Mouse (Mus musculus): ENCODE data around the gene Trpm3.

Trpm3 gene

DNA sequence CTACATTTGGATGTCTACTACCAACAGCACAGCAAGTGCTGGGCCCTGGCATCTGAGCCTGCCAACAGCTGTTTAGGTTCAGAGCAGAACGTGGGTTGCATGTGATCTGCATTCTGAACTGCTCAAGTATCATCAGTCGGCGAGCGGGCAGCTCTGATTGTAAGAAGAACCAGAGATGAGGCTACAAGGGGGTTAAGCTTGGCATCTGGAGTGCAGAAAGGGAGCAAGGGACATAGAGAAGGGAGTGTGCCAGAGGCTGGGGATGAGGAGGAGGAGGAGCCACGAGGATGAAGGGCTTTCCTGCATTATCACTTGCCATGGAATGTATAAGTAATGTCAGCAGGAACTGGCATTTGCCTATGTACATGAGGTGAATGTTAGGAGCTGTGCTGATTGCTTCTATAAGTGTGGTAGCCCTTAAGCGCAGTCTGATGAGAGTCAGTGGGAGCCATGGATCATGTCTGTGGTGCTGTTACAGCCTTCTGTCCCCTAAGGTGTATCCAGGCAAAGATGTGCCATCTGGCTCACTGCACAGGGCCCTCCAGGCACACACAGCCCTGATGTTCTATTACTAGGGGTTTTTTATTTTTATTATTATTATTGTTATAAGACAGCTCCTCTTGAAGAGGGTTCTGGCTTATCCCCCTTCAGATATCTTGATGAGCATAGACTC is 825.0 kb downstream of the Trpm3 start:
- DNase-seq (ENCODE audit: low read depth in 2 of 2, low spot score in 2 of 2) = no peak

DNA sequence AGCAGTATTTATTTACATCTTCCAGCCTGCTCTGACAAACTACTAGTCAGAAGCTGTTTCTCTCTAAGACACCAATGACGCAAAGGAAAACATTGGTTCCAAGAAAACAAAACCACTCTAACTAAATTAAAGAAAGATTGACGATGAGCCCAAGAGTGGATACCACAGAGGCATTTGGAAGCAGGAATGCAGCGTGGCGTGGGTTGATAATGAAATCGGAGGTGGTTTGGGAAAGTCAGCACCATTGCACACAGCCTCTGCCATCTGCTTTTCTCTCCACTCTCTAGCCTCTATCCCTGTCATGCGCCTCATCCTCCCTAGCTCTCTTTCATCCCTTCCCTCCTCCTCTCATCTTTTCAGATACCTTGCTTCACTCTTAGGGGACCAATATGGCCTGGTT is 826.6 kb downstream of the Trpm3 start:
- no peak for DNase-seq (ENCODE audit: low read depth in 2 of 2, low spot score in 2 of 2)

DNA sequence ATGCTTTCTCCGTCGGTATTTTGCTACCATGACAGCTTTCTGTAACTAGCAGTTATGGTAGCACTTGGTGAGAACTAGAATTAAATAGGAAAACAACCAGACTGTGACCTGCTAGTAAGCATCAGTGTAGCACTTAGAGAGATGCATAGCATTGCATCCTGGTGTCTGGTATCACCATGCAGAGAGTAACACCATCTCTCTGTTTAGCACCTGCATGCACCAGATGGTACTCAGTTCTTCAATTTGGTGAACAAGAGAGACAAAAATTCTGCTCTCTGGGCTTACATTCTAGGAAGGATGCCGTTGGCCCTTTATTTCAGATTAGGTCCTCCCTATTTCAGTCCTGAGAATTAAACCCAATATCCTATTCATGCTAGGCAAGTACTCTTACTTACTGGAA is 834.4 kb downstream of the Trpm3 start:
- no peak for DNase-seq (ENCODE audit: low read depth in 2 of 2, low spot score in 2 of 2)

DNA sequence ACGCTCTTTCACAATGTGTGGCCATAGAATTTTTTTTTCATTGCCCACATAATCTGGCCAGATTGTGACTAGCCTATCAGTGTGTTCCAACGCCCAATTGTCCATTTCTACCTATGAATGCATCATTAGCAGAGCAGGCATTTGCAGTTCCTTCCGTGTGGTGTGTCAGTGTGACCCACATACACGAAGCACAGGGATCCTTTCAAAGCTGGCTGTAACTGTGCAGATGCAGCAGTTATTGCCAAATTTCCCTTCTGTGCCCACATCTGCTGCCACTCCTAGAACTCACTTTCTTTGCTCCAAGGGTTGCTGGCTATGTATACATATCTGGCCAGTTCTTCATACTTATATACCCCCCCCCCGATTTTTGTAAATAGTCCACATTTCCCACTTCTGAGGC is 834.9 kb downstream of the Trpm3 start:
- no peak for DNase-seq (ENCODE audit: low read depth in 2 of 2, low spot score in 2 of 2)

DNA sequence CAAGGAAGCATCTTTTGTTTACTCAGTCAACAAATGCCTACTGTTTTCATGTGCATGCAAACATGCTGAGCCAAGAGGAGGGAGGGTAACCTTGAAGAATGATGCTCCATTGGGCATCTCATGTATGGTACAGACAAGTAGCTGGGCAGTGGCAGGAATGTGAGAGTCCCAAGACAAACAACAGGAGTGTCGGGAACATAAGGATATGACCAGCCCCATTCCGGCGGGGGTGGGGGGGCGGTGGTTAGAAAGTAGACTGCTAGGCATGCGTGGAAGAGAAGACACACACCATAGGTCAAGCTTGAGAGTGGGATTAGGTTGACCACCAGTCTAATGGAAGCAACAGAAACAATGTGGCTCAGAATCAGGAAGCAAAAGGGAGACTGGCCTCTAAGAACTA is 837.0 kb downstream of the Trpm3 start:
- DNase-seq (ENCODE audit: low read depth in 2 of 2, low spot score in 2 of 2) = no peak

DNA sequence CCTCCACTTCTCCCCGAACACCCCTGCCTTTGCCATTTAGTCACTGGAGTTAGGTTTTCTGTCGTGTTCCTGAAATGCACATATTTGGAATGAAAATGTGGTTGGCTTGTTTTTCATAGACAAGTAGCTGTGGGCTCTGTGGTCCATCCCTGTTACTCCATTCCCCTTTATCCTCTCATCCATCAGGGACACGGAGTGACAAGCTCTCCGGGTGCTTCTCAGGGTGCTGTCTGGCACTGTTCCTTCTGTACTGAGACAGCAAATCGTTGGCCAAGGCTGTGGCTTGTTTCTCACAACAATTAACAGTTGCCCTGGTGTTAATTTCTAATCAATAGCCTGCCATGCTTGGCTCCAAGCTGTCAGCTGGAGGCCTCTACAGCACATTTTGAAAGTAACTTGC is 838.7 kb downstream of the Trpm3 start:
- no peak for DNase-seq (ENCODE audit: low read depth in 2 of 2, low spot score in 2 of 2)

DNA sequence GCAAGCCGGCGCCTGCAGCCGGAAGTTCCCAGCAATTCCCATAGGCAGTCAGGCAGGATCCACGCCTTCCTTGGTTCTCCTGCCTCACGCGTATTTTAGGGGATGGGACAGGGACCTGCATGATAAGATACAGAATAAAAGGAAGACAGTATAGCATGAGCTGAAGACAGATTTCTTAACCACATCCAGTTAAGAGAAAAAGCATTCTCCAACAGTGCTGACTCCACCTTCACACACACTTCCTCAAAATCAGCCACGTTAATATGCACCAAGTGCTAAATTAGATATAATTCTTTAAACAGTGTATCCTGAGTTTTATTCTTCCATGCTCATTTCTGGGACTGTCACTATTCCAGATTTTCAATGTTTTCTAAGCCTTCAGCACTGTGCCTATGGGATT is 839.9 kb downstream of the Trpm3 start:
- no peak for DNase-seq (ENCODE audit: low read depth in 2 of 2, low spot score in 2 of 2)

DNA sequence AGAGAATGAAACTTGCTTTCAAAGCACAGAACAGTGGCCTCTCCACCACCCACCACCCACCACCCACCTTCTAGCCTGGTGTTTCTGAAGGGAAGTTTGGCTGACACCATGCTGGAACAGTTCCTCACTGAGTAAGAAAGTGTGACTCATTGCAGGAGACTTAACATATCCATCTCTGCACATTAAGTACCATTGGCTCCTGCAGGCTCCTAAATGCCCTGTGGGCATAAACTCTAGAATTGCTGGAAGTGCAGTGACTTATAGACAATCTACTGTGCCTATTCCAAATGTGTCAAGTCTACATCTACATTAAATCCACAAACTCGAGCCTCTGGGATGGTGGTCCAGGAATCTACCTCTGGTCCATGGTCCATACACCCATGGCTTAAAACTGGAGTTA is 840.3 kb downstream of the Trpm3 start:
- DNase-seq (ENCODE audit: low read depth in 2 of 2, low spot score in 2 of 2) = no peak

DNA sequence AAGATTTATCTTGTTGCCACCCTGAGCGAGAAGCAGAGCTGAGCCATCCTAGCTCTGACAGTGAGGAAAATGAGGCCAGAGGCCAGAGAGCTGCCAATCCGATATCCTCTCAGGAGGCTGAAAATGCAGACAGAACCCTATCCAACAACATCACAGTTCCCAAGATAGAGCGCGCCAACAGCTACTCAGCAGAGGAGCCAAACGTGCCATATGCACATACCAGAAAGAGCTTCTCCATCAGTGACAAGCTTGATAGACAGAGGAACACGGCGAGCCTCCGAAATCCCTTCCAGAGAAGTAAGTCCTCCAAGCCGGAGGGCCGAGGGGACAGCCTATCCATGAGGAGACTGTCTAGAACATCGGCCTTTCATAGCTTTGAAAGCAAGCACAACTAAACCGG is 849.1 kb downstream of the Trpm3 start:
- no peak for DNase-seq (ENCODE audit: low read depth in 2 of 2, low spot score in 2 of 2)

DNA sequence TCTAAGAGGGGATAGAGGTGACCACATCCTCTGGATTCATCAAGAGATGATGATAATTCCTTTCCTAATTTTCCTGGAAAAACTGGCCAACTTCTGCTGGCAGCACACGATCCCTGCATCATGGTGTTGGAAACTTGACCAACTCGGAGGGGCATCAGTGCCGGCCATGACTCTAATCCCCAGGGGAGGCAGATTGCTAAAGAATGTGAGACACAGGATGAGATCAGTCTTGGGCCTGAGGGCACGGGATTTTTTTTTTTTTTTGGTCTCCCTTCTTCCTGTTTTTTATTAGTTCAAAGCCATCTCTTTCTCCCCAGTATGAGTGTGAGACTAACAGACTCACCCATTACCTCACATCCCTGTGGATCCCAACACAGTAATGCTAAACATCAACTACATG is 855.1 kb downstream of the Trpm3 start:
- DNase-seq (ENCODE audit: low read depth in 2 of 2, low spot score in 2 of 2) = no peak

DNA sequence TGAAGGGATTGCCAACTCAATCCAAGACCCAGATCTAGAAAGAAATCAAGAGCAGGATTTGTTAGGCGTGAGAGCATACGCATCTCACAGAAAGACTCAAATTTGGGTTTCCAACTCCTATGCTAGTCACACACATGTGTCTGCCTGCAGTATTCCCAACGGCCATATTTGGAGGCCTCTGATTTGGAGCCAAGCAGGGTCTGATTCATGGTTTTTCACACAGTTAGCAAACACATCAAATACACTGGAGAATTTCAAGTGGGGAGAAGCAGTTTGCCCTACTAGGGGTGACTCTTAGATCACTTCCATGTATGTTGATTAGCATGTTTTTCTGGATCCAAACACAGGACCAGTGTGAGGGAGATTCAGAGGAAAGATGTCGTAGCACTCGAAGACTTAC is 855.7 kb downstream of the Trpm3 start:
- no peak for DNase-seq (ENCODE audit: low read depth in 2 of 2, low spot score in 2 of 2)

DNA sequence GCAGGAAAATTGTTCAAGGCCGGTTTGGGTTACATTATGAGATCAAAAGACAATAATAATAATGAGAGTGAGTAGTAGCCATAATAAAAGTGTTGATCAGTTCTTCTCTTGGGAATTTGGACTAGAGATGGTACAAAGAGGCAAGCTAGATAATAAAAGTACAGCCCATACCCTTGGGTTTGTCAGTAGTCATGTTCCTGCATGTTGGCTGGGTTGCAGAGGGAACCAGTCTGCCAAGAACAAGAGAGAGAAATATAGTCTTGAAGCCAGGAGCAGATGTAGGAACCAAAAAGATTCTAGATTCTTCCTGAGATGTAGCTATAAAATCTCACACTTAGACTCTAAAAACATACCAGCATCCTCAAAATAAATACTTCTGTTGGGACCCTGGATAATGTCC is 861.4 kb downstream of the Trpm3 start:
- no peak for DNase-seq (ENCODE audit: low read depth in 2 of 2, low spot score in 2 of 2)

DNA sequence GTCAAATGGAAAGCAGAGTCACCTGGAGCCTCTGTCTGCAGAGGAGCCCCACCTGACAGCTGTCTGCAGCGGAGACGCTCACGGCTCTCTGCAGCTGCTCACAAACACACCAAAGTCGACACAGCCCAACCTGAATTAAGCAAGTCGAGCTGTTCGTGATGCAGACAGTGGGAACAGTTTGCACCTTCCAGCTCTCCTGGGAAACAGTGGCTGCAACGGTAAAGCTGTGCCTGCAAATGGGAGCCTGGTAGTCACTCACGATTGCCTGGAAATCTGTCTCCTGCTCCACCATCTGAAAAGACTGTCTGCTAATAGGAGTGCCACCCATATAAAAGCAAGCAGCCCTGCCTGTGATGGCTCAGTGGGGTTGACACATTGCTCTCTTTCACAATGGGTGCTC is 865.0 kb downstream of the Trpm3 start:
- DNase-seq (ENCODE audit: low read depth in 2 of 2, low spot score in 2 of 2) = no peak

DNA sequence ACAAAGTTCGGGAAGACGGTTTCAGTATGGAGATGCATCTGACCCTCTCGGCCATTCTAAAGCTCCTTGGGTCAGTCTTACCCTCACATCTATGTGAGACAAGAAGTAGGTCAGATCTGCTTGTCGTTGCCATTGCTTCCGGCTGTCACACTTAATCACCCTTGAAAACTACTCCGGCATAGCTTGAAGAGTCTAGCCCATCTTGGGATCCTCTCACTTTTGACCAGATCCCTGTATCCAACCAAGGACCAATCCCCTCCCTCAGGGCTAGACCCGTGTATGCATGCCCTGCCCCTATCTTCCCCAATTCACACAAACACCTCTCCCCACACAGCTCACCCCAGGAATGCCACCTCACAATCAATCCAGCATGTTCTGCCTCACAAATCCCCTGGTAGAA is 867.0 kb downstream of the Trpm3 start:
- no peak for DNase-seq (ENCODE audit: low read depth in 2 of 2, low spot score in 2 of 2)

DNA sequence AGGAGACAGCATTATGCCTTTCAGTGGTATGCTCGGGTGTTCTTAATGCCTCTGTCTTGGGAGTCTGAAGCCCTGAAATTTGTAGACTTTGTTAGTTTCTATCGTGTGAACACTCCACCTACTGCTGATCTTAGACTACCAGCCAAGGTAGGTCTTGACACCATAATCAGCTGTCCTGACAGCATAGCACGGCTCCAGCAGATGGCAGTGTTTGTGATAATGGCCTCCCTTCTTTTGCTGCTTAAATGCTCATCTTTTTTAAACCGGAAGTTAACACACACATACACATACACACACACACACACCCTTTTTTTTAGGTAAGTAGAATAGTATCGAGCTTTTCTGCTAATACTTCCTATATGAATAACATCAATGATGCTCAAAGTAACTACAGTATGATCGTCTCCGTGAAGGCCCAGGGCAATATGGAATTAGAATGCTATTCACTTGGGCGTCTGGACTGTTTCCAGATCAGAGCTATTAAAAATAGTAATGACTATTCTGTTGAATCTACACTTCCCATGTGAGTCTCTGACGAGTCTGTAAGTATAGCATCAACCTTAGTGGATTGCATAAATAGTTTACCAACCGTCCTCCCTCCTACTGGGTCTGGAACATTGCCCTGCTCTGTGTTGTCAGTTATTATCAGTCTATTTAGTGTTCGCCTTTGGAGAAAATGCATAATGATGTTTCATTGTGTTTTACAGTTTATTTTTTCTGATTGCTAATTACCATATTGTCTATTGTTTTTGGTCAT is 867.8 kb downstream of the Trpm3 start:
- DNase-seq (ENCODE audit: low read depth in 2 of 2, low spot score in 2 of 2) = no peak

DNA sequence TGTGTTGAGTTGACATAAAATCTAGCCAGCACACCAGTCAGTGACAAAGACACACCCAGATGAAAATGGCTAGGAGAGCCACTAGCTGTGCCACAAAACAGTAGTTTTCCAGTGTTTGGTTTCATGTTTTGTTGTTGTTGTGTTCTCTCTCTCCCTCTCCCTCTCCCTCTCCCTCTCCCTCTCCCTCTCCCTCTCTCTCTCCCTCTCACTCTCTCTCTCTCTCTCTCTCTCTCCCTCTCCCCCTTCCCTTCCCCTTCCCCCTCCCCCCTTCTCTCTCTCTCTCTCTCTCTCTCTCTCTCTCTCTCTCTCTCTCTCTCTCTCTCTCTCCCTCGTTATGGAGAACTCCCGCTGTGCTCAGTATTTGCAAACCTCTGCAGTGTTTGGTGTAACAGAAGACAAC is 874.8 kb downstream of the Trpm3 start:
- DNase-seq (ENCODE audit: low read depth in 2 of 2, low spot score in 2 of 2) = no peak

DNA sequence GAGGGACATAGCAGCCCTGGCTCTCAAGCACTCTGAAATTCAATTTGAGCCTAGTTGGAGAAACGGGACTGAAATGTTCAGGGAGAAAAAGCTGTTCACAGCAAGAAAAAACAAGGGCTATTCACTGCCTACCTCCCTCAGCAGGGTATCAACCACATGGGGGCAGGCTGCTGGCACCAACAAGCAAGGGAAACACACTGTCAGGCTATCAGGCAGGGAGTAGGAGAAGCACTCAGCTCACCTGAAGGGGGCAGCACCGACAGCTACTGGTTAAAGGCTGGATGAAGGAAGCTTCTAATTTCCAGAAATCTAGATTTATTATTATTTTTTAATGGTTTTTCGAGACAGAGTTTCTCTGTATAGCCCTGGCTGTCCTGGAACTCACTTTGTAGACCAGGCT is 876.7 kb downstream of the Trpm3 start:
- no peak for DNase-seq (ENCODE audit: low read depth in 2 of 2, low spot score in 2 of 2)

DNA sequence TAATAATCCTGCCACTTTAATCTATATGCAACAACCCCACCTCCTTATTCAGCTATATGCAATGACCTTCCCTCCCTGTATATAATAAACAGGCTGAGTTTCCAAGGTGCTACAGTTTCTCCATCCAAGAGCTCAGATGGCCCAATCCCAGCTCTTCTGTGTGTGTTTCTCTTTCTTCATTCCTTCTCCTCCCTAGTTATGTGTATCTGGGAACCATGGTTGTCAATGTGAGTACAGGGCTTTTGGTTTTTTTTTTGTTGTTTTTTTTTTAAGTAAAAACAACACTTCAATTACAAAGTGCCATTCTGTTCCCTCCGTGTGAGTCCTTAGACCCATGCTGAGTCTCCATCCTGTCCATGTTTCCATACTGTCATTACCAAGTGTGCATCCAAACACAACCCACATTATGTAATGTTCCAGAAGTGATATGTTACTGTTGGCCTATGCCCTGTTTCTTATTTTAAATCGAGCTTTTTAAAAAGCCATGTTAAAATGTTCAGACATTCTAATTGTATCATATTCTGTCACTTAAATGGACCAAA is 879.4 kb downstream of the Trpm3 start:
- DNase-seq (ENCODE audit: low read depth in 2 of 2, low spot score in 2 of 2) = no peak

DNA sequence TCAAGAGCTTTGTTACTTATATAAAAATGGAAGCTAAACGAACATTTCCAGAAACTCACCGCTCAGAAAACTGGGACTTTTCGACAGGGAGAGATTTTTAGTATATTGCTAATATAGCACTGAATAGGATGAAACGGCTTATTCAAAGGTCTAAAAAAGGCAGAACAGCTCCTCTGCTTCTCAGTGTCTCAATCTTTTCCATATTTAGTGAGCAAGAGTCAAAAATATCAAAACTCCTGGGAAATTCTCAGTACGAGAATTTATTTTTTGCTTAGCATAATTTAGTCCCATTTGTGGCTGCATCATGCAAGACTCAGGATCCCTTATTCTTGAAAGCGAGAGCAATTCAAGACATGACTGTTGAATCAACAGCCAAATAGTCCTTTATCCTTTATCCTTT is 884.1 kb downstream of the Trpm3 start:
- no peak for DNase-seq (ENCODE audit: low read depth in 2 of 2, low spot score in 2 of 2)

DNA sequence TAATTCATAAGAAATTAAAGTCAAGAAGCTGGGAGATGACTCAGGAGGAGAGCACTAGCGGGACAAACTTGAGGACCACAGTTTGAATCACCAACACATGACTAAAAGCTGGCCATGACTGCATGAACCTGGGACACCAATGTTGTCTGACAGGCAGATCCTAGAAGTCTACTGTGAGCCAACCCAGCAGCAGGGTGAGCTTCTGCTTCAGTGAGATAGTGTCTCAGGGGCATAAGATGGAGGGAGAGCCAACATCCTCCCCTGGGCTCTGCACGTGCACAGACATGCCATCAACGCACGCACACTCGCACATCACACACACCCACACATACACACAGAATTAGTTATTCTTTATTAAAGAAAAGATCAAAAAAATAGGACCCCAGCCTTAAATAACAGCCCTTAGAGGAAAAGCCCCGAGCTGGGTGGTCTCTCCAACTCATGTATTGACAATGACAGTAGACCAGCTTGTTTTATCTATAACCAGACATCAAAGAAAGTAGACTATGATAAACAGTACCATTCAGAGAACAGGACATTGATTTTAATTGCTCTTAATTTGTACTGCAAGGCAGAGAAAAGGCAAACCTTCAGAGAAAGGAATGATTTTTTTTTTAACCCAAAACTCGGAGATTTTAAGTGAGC is 884.6 kb downstream of the Trpm3 start:
- no peak for DNase-seq (ENCODE audit: low read depth in 2 of 2, low spot score in 2 of 2)

DNA sequence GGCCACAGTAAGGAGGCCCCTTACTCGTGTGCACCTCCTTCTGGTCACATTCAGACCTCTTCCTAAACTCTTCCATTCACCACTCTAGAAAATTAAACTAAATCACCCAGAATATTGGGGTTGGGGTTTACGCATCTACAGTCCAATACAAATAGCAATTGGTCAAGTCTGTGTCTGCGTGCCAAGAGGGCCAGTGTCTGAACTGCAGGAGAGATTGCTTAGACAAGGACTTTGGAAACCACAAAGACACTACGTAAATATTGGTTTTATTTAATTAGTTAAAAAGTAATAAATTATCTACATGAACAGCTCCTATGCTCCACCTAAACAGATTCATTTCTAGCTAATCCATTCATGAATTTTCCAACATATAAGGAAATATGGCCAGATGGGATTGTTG is 886.0 kb downstream of the Trpm3 start:
- DNase-seq (ENCODE audit: low read depth in 2 of 2, low spot score in 2 of 2) = no peak

DNA sequence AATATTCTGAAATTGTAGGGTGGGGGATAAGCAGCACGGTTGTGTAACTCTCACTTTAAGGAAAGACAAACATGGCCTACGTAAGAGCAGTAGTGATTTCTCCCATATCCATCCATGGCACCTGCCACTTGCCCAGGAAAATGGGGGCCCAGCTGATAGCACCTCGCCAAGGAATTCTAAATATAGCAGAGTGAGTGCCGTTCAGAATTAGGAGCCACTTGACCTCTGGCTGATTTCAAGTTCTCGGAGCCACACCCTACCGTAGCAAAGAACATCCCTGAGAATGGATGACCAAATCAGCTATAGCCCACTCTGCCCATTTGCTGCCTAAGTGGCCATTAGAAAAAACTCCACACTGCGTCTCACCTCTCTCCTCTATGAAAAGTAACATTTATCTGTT is 887.6 kb downstream of the Trpm3 start:
- DNase-seq (ENCODE audit: low read depth in 2 of 2, low spot score in 2 of 2) = no peak

All from CD8-positive naive resting alpha-beta T cell, adult 2 months (primary cell).